Mouse (Mus musculus) midbrain, embryonic 13.5 days (tissue): ENCODE data around the gene Arhgap40. TPM values are rescaled to one million over a fixed set of nuclear protein-coding genes. Genes with fewer than 3 reads are reported as not detected.

Source experiments
- ATAC-seq: fragments of 200-750 bp; cut with Nextera tagmentation; 2 replicates; pipeline ENCODE4 v1.8.0; 2017; ENCODE audit warnings: mild to moderate bottlenecking, moderate TSS enrichment, moderate library complexity
- H3K27ac ChIP-seq: fragments of 300-500 bp; sonication (generic); 2 replicates; pipeline ENCODE4 v1.5.1; 2015; ENCODE audit warnings: inconsistent platforms, mild to moderate bottlenecking, moderate library complexity
- H3K27me3 ChIP-seq: fragments of 300-500 bp; sonication (generic); 2 replicates; pipeline ENCODE4 v1.6.1; 2015; ENCODE audit warnings: mild to moderate bottlenecking, inconsistent platforms
- H3K36me3 ChIP-seq: fragments of 300-500 bp; sonication (generic); 2 replicates; pipeline ENCODE4 v1.6.1; 2015; ENCODE audit warnings: mild to moderate bottlenecking, inconsistent platforms
- H3K4me1 ChIP-seq: fragments of 300-500 bp; sonication (generic); replicated peaks from 2 replicates; pipeline ENCODE4 v1.6.1; 2015; ENCODE audit warnings: inconsistent platforms
- H3K4me2 ChIP-seq: fragments of 300-500 bp; sonication (generic); replicated peaks from 2 replicates; pipeline ENCODE4 v1.6.1; 2015; ENCODE audit warnings: moderate library complexity, mild to moderate bottlenecking, inconsistent platforms
- H3K4me3 ChIP-seq: fragments of 300-500 bp; sonication (generic); replicated peaks from 2 replicates; pipeline ENCODE4 v1.5.1; 2015; ENCODE audit warnings: mild to moderate bottlenecking, inconsistent platforms
- H3K9ac ChIP-seq: fragments of 300-500 bp; sonication (generic); replicated peaks from 2 replicates; pipeline ENCODE4 v1.6.1; 2015; ENCODE audit warnings: mild to moderate bottlenecking, inconsistent platforms
- H3K9me3 ChIP-seq: fragments of 300-500 bp; sonication (generic); 2 replicates; pipeline ENCODE4 v1.6.1; 2016; ENCODE audit warnings: mild to moderate bottlenecking, inconsistent platforms
- WGBS: fragments of 180-500 bp; shearing (Covaris S2); methylation state at CpG from one replicate; pipeline ENCODE4 v1.1.7; 2015; 5-methylcytosine and 5-hydroxymethylcytosine counted together
- polyA plus RNA-seq: library from polyadenylated mRNA; unstranded; fragments of >200 nt; fragmentation: Nextera tagmentation; extraction: Ambion mirVana; gene quantifications from 2 replicates; pipeline ENCODE4 v1.2.1, GENCODE M21; 2015

Arhgap40 gene
- 0.58 and 0.67 TPM in 2 replicates for polyA plus RNA-seq

DNA sequence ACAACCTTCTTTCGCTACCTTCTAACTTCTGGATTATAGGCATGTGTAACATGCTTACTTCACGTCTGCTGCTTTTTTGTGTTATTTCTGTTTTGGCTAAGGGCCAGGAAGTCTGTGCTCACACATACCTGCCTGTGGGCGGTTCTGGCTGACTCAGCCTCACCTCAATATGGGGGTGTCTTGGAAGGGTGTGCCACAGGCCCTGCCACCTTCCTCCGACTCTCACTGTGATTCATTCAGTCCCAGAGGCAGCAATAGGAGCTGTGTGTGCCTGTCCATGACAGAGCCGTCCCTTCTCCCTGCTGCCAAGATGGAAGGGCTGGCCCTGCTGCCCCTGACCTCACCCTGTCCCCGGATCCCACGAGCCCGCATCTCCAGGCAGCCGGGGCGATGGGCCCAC, at the start of gene Arhgap40:
Arhgap40 (plus strand) TSS at position 269 of the 400 bp plus-strand sequence.
- 92% methylated on average over 10 of the region's 10 CpGs for WGBS
- Histone ChIP-seq H3K27me3 (no peaks in the 10 kb centered on the region), H3K27ac (no peak within 1 kb of the TSS), H3K36me3 (no peaks in the 10 kb centered on the region), H3K4me3 (no peak within 1 kb of the TSS), H3K4me1 (no peaks in the 10 kb centered on the region), H3K9ac (no peak within 1 kb of the TSS), H3K9me3 (no peaks in the 10 kb centered on the region), H3K4me2 (no peak within 1 kb of the TSS)
- ATAC-seq = no peak

DNA sequence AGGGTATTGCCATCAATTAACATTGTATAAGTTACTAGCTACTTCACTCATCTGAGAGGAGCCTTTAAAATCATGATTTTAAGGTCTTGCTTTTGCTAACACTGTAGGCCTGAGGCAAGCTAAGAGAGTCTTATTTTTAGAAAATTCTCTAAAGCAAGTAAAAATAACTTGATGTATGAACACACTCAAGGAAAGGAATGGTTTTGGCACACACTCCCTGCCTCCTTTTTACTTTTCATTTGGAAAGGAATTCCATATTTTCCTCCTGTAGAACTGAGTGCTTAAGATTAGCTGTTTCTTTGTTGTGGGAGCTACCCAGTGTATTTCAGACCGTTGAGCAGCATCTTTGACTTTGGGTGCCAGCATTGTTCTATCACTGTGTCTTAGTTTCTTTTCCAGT, 38.4 kb upstream of the Arhgap40 start:
- Histone ChIP-seq H3K9ac (no peak overlapping the region), H3K36me3 (peaks cover 62% of the 10 kb centered on the region), H3K27ac (no peak overlapping the region), H3K4me2 (no peak overlapping the region), H3K4me1 (no peaks in the 10 kb centered on the region), H3K27me3 (no peaks in the 10 kb centered on the region), H3K9me3 (no peaks in the 10 kb centered on the region), H3K4me3 (no peak overlapping the region)
- 88% methylated on average over 1 of the region's 1 CpGs for WGBS
- ATAC-seq = no peak

DNA sequence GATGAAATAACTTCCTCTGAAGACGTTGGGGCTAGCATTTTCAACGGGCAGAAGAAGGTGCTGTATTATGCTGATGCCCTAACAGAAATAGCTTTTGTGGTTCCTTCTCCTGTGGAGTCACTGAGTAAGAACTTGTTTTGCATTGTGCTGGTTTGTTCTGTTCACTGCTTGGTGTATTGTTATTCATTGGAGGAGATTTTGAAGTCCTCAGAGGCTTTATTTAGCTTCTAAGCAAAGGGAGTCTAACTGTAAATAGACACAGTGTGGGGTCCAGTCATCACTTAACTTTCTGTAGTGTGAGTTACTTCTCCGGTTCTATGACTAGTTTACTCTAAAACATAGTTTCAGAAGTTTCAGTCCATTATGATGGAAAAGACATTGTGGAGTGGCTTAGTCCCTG, 35.0 kb upstream of the Arhgap40 start:
- WGBS = 79% methylated on average over 3 of the region's 3 CpGs
- no peak for ATAC-seq

GRCm38 (mm10) chr2:158498457-158498856, 14.1 kb upstream of the Arhgap40 start:
- Histone ChIP-seq H3K36me3 (peaks cover 58% of the 10 kb centered on the region), H3K9ac (no peak overlapping the region), H3K27ac (no peak overlapping the region), H3K4me2 (no peak overlapping the region), H3K4me1 (no peaks in the 10 kb centered on the region), H3K9me3 (no peaks in the 10 kb centered on the region), H3K27me3 (no peaks in the 10 kb centered on the region), H3K4me3 (no peak overlapping the region)
- ATAC-seq = no peak
- 91% methylated on average over 5 of the region's 5 CpGs for WGBS

More for the DNA sequence above, 35.0 kb upstream of the Arhgap40 start:
- Histone ChIP-seq H3K9me3 (no peaks in the 10 kb centered on the region), H3K27ac (no peak overlapping the region), H3K27me3 (no peaks in the 10 kb centered on the region), H3K4me1 (no peaks in the 10 kb centered on the region), H3K36me3 (peaks cover 80% of the 10 kb centered on the region), H3K9ac (no peak overlapping the region), H3K4me2 (no peak overlapping the region), H3K4me3 (no peak overlapping the region)

DNA sequence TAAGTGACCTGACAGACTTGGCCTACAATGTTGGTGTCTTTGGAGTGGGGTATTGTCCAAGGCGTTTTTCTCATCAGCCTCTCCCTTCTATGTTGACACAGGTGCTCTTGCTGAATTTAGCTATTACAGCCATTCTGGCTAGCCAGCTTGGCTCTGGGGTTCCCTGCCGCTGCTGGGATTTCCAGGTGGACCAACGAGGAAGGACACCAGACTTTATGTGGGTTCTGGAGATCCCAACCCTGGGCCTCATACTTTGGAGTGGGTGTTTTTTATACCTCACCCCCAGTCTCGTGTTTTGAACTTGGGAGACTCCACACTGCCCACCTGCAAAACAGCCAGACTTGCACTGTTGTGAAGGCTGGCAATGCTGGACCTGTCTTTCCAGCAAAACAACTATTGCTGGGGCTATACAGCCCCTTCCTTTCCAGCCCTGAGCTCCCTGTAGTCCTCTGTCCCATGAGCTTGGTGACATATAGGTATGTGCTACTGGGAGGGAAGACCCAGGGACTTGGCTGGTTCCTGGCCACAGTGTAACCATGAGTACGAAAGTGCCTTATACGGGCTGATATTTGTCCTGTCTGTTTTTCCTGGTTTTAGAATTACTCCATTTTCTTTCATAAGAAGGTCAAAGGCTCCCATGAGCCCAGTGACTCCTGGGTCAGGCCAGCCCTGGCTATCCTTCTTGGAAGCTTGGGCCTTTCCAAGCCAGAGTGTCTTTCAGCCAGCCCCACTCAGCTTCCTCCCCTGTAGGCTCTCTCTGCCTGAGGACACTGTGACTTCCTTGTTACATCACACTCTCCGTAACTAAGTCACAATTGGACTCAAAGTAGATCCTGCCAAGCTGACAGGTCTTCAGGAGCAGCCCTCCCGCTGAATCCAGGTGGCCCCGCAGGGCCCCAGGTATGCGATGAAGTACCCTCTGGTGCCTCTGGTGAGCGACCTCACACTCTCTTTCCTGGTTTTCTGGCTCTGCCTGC, 10.5 kb upstream of the Arhgap40 start, which contains the start of gene Adig:
Adig (plus strand) TSS at position 777 of the 977 bp plus-strand sequence.
- Histone ChIP-seq H3K4me2 (no peak within 1 kb of the TSS), H3K36me3 (peaks cover 30% of the 10 kb centered on the region), H3K27me3 (no peaks in the 10 kb centered on the region), H3K27ac (no peak within 1 kb of the TSS), H3K9me3 (no peaks in the 10 kb centered on the region), H3K9ac (no peak within 1 kb of the TSS), H3K4me1 (no peaks in the 10 kb centered on the region), H3K4me3 (no peak within 1 kb of the TSS)
- WGBS = 81% methylated on average over 11 of the region's 11 CpGs
- ATAC-seq = no peak

DNA sequence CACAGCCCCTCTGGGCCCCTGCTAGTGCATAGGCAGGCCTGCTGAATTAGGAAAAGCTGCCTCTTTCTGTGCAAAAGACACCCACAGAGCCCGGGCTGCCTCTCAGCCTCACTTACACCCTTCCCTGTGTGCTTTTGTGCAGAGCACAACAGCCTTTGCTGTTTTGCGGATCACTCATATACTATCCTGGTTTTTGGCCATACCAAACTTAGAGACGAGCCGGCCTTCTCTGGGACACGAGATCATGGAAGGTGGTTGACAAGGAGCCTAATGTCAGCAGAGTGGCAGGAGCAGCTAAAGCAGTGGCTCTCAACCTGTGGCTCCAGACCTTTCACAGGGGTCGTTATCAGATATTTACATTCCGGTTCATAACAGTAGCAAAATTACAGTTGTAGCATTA, 9.4 kb upstream of the Arhgap40 start:
- H3K27me3 ChIP-seq = no peaks in the 10 kb centered on the region
- no peak for ATAC-seq
- H3K27ac ChIP-seq = no peak overlapping the region
- no peak overlapping the region for H3K4me3 ChIP-seq
- H3K36me3 ChIP-seq = peaks cover 20% of the 10 kb centered on the region
- no peaks in the 10 kb centered on the region for H3K4me1 ChIP-seq
- 82% methylated on average over 7 of the region's 7 CpGs for WGBS
- H3K4me2 ChIP-seq = no peak overlapping the region
- H3K9ac ChIP-seq = no peak overlapping the region
- H3K9me3 ChIP-seq = no peaks in the 10 kb centered on the region

- Histone ChIP-seq H3K4me2 (no peak overlapping the region), H3K9ac (no peak overlapping the region), H3K27me3 (no peaks in the 10 kb centered on the region), H3K9me3 (no peaks in the 10 kb centered on the region), H3K36me3 (peaks cover 15% of the 10 kb centered on the region), H3K27ac (no peak overlapping the region), H3K4me1 (no peaks in the 10 kb centered on the region), H3K4me3 (no peak overlapping the region)
- no peak for ATAC-seq
- 85% methylated on average over 4 of the region's 4 CpGs for WGBS
These were observed 8.9 kb upstream of the Arhgap40 start for GRCm38 (mm10) chr2:158503671-158504070.

- Histone ChIP-seq H3K36me3 (no peaks in the 10 kb centered on the region), H3K9ac (no peak overlapping the region), H3K9me3 (no peaks in the 10 kb centered on the region), H3K27me3 (no peaks in the 10 kb centered on the region), H3K27ac (no peak overlapping the region), H3K4me1 (no peaks in the 10 kb centered on the region), H3K4me3 (no peak overlapping the region), H3K4me2 (no peak overlapping the region)
- WGBS = 77% methylated on average over 5 of the region's 5 CpGs
- no peak for ATAC-seq
These were observed 6.1 kb upstream of the Arhgap40 start for GRCm38 (mm10) chr2:158506475-158506874.

GRCm38 (mm10) chr2:158507046-158507445, 5.5 kb upstream of the Arhgap40 start:
- Histone ChIP-seq H3K4me3 (no peak overlapping the region), H3K4me2 (no peak overlapping the region), H3K36me3 (no peaks in the 10 kb centered on the region), H3K4me1 (no peaks in the 10 kb centered on the region), H3K9me3 (no peaks in the 10 kb centered on the region), H3K27ac (no peak overlapping the region), H3K9ac (no peak overlapping the region), H3K27me3 (no peaks in the 10 kb centered on the region)
- WGBS = 92% methylated on average over 10 of the region's 10 CpGs
- no peak for ATAC-seq

DNA sequence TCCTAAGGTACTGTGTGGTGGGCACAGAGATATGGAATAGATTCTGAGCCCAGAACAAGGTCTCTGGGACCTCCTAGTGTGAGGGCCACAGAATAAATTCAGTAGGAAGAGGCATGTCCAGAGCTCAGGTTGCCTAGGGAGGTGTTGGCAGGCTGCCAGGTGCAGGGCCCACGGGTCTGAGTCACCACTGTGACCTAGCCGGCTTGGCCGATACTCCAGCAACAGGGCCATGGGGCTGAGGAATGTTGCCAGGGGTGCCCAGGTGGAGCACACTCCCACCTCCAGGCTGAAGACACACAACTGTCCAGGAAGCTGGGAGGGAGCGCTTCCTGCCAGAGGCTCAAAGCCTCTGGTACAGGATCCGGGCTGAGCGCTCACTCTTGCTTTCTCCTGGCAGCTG, 1.9 kb upstream of the Arhgap40 start:
- Histone ChIP-seq H3K36me3 (no peaks in the 10 kb centered on the region), H3K27ac (no peak overlapping the region), H3K9me3 (no peaks in the 10 kb centered on the region), H3K9ac (no peak overlapping the region), H3K4me1 (no peaks in the 10 kb centered on the region), H3K27me3 (no peaks in the 10 kb centered on the region), H3K4me3 (no peak overlapping the region), H3K4me2 (no peak overlapping the region)
- WGBS = 79% methylated on average over 6 of the region's 6 CpGs
- ATAC-seq = no peak

DNA sequence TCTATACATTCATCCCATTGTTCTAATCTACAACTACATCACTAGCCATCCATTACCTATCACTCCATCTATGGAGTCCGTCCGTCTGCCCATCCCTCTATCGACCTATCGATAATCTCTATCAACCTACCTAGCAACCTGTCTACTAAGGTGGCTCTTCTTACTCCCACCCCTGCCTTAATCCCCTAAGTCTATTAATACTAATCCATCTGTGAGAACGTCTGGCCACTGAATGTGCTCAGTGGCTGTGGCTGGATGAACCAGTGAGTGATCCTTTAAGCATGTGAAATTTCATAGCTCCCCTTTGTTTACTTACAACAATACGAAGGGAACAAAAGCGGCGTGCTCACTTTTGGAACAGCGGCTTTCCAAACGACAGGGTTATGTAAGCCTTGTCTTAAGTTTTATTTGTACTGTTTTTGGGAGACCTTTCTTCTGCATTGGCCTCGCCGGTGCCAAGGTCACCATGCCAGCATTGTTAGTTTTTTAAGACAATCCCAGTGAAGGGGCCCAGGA, 1.3 kb downstream of the Arhgap40 start:
- WGBS = 64% methylated on average over 12 of the region's 12 CpGs
- H3K36me3 ChIP-seq = no peaks in the 10 kb centered on the region

DNA sequence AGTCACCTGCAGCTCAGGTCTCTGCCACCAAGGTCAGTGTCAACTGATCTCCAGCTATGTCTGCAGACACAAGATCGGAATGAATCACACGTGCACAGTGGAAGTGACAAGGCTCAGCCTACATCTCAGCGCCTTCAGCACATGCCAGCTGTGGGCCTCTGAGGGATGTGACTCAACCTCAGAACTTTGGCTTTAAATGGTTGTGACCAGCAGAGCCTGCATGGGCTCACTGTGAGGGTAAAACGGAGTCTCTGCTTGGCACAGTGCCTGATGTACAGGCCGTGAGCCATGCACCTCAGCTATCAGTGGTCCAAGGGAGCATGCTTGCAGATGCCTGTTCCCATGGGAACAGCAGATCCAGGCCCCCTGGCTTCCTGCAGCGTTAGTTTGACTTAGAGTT, 6.0 kb downstream of the Arhgap40 start:
- no peak overlapping the region for H3K27ac ChIP-seq
- no peak for ATAC-seq
- no peak overlapping the region for H3K9ac ChIP-seq
- H3K4me3 ChIP-seq = no peak overlapping the region
- no peaks in the 10 kb centered on the region for H3K27me3 ChIP-seq
- H3K36me3 ChIP-seq = no peaks in the 10 kb centered on the region
- H3K4me1 ChIP-seq = no peaks in the 10 kb centered on the region
- H3K4me2 ChIP-seq = no peak overlapping the region
- H3K9me3 ChIP-seq = 0 out of 2 replicates have a peak, but pooled peaks cover 3% of the 10 kb centered on the region
- whole genome bisulfite sequencing = 69% methylated on average over 6 of the region's 6 CpGs

More for the DNA sequence above, 1.3 kb downstream of the Arhgap40 start:
- H3K27ac ChIP-seq = no peak overlapping the region
- no peak for ATAC-seq
- H3K4me1 ChIP-seq = no peaks in the 10 kb centered on the region
- no peaks in the 10 kb centered on the region for H3K27me3 ChIP-seq
- no peak overlapping the region for H3K4me3 ChIP-seq
- no peak overlapping the region for H3K4me2 ChIP-seq
- no peak overlapping the region for H3K9ac ChIP-seq
- H3K9me3 ChIP-seq = no peaks in the 10 kb centered on the region
